Mouse (Mus musculus): ENCODE results near the gene Nkx2-5. TPM values are rescaled to one million over a fixed set of nuclear protein-coding genes. Genes with fewer than 3 reads are reported as not detected.

The Nkx2-5 gene
- polyA plus RNA-seq, 1 experiment: not detected

GRCm38 (mm10) chr17:26790269-26791214 is 54.3 kb downstream of the Nkx2-5 start:
- 76% methylated on average over 11 of the region's 11 CpGs for WGBS
- H3K4me1 ChIP-seq (ENCODE audit: control insufficient read depth, insufficient read depth, low read length): no peaks in the 10 kb centered on the region
- TF ChIP-seq CTCF (conservative IDR thresholded peaks at IDR 0.05; ENCODE audit: insufficient read depth, insufficient read length, low read depth, low read length) (no peak), POLR2A (IDR thresholded peaks at IDR 0.05; ENCODE audit: low read depth, low read length) (no peak)
- H3K4me3 ChIP-seq (ENCODE audit: insufficient read depth, low read depth, low read length): no peak overlapping the region
- H3K36me3 ChIP-seq (ENCODE audit: control insufficient read depth, insufficient read depth, low read length): peaks cover 3% of the 10 kb centered on the region
- DNase-seq: no peak
- no peaks in the 10 kb centered on the region for H3K27me3 ChIP-seq (replicated peaks; ENCODE audit: control insufficient read depth, insufficient read depth, low read length)
- H3K27ac ChIP-seq (ENCODE audit: insufficient read depth, low read depth, low read length): no peak overlapping the region

DNA sequence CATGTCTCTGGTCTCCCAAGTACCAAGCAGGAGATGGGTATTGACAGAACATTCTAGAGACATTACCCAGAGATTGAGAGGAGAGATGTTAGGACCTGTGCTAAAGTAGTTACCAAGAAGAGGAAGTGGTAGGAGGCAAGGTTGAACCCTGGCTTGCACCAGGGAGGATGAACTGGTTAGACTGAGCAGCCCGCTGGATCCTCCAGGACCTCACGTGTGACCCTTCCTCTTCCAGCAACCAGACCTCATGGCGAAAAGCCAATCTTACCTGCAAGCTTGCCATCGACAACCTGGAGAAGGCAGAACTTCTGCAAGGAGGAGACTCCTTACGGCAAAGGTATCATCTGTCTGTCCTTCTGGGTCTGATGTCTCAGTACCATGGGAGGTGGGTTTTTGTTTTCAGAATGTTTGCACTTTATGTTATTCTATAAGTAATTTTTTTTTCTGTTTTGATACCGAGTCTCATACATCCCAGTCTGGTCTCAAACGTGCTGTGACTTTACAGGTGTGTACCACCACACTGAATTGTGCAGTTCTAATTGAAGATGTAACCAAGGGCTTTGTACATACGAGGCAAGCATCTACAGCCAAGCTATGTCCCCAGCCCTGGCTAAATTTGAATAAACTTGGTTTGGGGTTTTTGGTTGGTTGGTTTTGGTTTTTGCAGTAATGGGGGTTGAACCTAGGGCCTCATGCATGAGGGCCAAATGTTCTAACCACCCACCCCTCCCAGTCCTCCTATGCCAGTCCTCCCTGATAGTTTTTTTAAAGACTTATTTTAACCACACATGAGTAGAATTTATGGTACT is 55.1 kb downstream of the Nkx2-5 start:
- Histone ChIP-seq H3K4me1 (ENCODE audit: control insufficient read depth, insufficient read depth, low read length) (no peaks in the 10 kb centered on the region), H3K27me3 (replicated peaks; ENCODE audit: control insufficient read depth, insufficient read depth, low read length) (no peaks in the 10 kb centered on the region), H3K27ac (ENCODE audit: insufficient read depth, low read depth, low read length) (no peak overlapping the region), H3K36me3 (ENCODE audit: control insufficient read depth, insufficient read depth, low read length) (peaks cover 3% of the 10 kb centered on the region), H3K4me3 (ENCODE audit: insufficient read depth, low read depth, low read length) (no peak overlapping the region)
- 90% methylated on average over 8 of the region's 8 CpGs for WGBS
- no peak for DNase-seq
- TF ChIP-seq POLR2A (IDR thresholded peaks at IDR 0.05; ENCODE audit: low read depth, low read length) (no peak), CTCF (conservative IDR thresholded peaks at IDR 0.05; ENCODE audit: insufficient read depth, insufficient read length, low read depth, low read length) (no peak)

- H3K27me3 ChIP-seq (replicated peaks; ENCODE audit: control insufficient read depth, insufficient read depth, low read length): no peaks in the 10 kb centered on the region
- H3K36me3 ChIP-seq (ENCODE audit: control insufficient read depth, insufficient read depth, low read length): peaks cover 3% of the 10 kb centered on the region
- TF ChIP-seq CTCF (conservative IDR thresholded peaks at IDR 0.05; ENCODE audit: insufficient read depth, insufficient read length, low read depth, low read length) (no peak), POLR2A (IDR thresholded peaks at IDR 0.05; ENCODE audit: low read depth, low read length) (no peak)
- H3K27ac ChIP-seq (ENCODE audit: insufficient read depth, low read depth, low read length): no peak overlapping the region
- H3K4me3 ChIP-seq (ENCODE audit: insufficient read depth, low read depth, low read length): no peak overlapping the region
- H3K4me1 ChIP-seq (ENCODE audit: control insufficient read depth, insufficient read depth, low read length): no peaks in the 10 kb centered on the region
- DNase-seq: no peak
- WGBS: 92% methylated on average over 8 of the region's 8 CpGs
These were observed 55.8 kb downstream of the Nkx2-5 start for GRCm38 (mm10) chr17:26788986-26789385.

Other genes starting within 250 kb of the Nkx2-5 start
- 399 and 450 TPM in 2 replicates for gene Atp6v0e, start 181.8 kb downstream of the Nkx2-5 start, polyA plus RNA-seq (2012; rRNA removed)
- gene Crebrf, start 129.4 kb downstream of the Nkx2-5 start, polyA plus RNA-seq (2012; rRNA removed): 7.4 and 9.1 TPM in 2 replicates
- gene Bnip1, start 63.9 kb downstream of the Nkx2-5 start, polyA plus RNA-seq (2012; rRNA removed): 18.4 and 21.4 TPM in 2 replicates
- gene Kifc5b, start 72.1 kb upstream of the Nkx2-5 start, polyA plus RNA-seq (2012; rRNA removed): 1.3 and 1.5 TPM in 2 replicates
- gene Phf1, start 88.0 kb upstream of the Nkx2-5 start, polyA plus RNA-seq (2012; rRNA removed): 41.2 and 52.0 TPM in 2 replicates
- gene Cuta, start 94.6 kb upstream of the Nkx2-5 start, polyA plus RNA-seq (2012; rRNA removed): 145 and 183 TPM in 2 replicates
- 14.8 and 16.8 TPM in 2 replicates for gene Syngap1, start 96.2 kb upstream of the Nkx2-5 start, polyA plus RNA-seq (2012; rRNA removed)
- gene Zbtb9, start 128.2 kb upstream of the Nkx2-5 start, polyA plus RNA-seq (2012; rRNA removed): 6.5 and 10.0 TPM in 2 replicates
- gene Bak1, start 184.0 kb upstream of the Nkx2-5 start, polyA plus RNA-seq (2012; rRNA removed): 36.6 and 39.4 TPM in 2 replicates
- gene Itpr3, start 212.3 kb upstream of the Nkx2-5 start, polyA plus RNA-seq (2012; rRNA removed): 4.4 and 6.9 TPM in 2 replicates